Mouse (Mus musculus): Measurements from ENCODE around the gene Isy1. TPM values are rescaled to one million over a fixed set of nuclear protein-coding genes. Genes with fewer than 3 reads are reported as not detected.

The Isy1 gene
- polyA plus RNA-seq, 1 experiment from 2014 or later, result 19.8 TPM

GRCm38 (mm10) chr6:87814486-87814885 lies 24.1 kb downstream of the Isy1 start:
- Histone ChIP-seq H3K36me3 (replicated peaks; ENCODE audit: insufficient read depth, low read length) (peaks cover 34% of the 10 kb centered on the region), H3K27me3 (ENCODE audit: insufficient read depth, low read length) (no peaks in the 10 kb centered on the region), H3K4me1 (ENCODE audit: insufficient read depth) (peaks cover 15% of the 10 kb centered on the region), H3K27ac (ENCODE audit: low read depth) (no peak overlapping the region), H3K4me3 (ENCODE audit: low read depth, low read length) (no peak overlapping the region), H3K9me3 (ENCODE audit: low read length) (no peaks in the 10 kb centered on the region), H3K4me2 (ENCODE audit: low read depth, low read length) (no peak overlapping the region), H3K9ac (replicated peaks) (no peak overlapping the region)
- TF ChIP-seq CTCF (IDR thresholded peaks at IDR 0.05; ENCODE audit: low read depth) (no peak), EP300 (IDR thresholded peaks at IDR 0.05; ENCODE audit: low read depth) (no peak)
- no peak for DNase-seq
- ATAC-seq, result no peak
- WGBS (ENCODE audit: insufficient replicate concordance), result 86% methylated on average over 5 of the region's 5 CpGs

DNA sequence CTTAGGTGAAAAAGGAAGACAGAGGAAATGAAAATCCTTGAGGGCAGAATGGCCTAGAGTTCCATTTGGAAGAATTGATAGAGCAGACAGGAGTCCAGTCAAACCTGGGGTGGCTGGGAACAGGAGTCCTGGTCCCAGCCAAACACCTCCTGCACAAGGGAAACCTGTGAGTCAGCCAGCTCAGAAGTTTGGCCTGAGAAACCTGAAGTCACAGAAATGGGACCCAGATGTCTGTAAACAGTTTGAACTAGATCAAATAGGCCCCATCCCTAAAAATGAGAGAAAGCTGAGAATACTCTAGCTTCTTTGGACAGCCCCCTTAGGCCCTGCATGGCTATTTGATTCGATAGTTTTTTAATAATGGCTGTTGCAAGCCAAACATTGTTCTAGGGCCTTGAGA lies 25.9 kb downstream of the Isy1 start:
- Histone ChIP-seq H3K4me3 (ENCODE audit: low read depth, low read length) (peak overlapping the region; percentile 97), H3K4me2 (ENCODE audit: low read depth, low read length) (peak overlapping the region; percentile 72), H3K36me3 (replicated peaks; ENCODE audit: insufficient read depth, low read length) (peaks cover 21% of the 10 kb centered on the region), H3K9ac (replicated peaks) (peak overlapping the region; percentile 93), H3K27ac (ENCODE audit: low read depth) (peak overlapping the region; percentile 100), H3K9me3 (ENCODE audit: low read length) (no peaks in the 10 kb centered on the region), H3K4me1 (ENCODE audit: insufficient read depth) (peaks cover 28% of the 10 kb centered on the region), H3K27me3 (ENCODE audit: insufficient read depth, low read length) (no peaks in the 10 kb centered on the region)
- DNase-seq, result no peak
- ATAC-seq, result no peak
- 87% methylated on average over 1 of the region's 1 CpGs for WGBS (ENCODE audit: insufficient replicate concordance)
- TF ChIP-seq CTCF (IDR thresholded peaks at IDR 0.05; ENCODE audit: low read depth), result no peak
- TF ChIP-seq EP300 (IDR thresholded peaks at IDR 0.05; ENCODE audit: low read depth), result no peak

DNA sequence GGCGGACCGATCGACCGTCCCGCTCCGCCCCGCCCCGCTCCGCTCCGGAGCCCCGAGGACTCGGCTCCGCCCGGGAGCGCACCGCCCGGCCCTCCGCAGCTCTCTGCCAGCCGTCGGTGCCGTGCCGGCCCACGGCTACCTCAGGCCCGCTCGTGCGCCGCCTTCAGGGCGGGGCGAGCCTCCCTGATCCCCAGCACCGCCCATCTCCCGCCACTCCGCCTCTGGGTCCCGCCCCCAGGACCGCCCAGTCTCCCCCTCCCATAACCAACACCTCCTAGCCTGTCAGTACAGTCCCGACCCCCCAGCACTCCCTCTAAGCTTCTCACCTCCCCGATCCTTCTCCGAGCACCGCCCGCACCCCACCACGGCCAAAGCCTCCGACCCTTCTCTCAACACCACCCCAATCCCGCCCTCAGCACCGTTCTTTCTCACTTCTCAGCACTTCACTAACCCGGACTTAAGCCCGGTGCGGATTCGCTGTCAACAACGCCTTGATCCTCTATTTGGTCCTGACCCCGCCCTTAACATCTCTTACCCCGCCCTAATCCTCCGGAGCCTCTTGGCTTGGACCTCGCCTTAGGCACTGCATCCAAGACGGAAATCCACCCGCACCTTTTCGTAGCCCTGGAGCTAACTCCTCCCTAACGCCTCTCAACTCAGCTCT lies 26.8 kb downstream of the Isy1 start, which contains the start of gene Rab43:
Gene Rab43, minus strand, starts transcription at position 490 of the 664 bp plus-strand sequence.
- TF ChIP-seq EP300 (IDR thresholded peaks at IDR 0.05; ENCODE audit: low read depth) (0 out of 2 replicates have a peak, but pooled peaks have one; percentile 8), CTCF (IDR thresholded peaks at IDR 0.05; ENCODE audit: low read depth) (peak; percentile 58)
- H3K4me1 ChIP-seq (ENCODE audit: insufficient read depth), result peaks cover 36% of the 10 kb centered on the region
- H3K4me3 ChIP-seq (ENCODE audit: low read depth, low read length), result peak within 1 kb of the TSS; percentile 97
- peak within 1 kb of the TSS; percentile 93 for H3K9ac ChIP-seq (replicated peaks)
- peak; percentile 97 for DNase-seq
- peak within 1 kb of the TSS; percentile 100 for H3K27ac ChIP-seq (ENCODE audit: low read depth)
- peak within 1 kb of the TSS; percentile 72 for H3K4me2 ChIP-seq (ENCODE audit: low read depth, low read length)
- H3K9me3 ChIP-seq (ENCODE audit: low read length), result no peaks in the 10 kb centered on the region
- WGBS (ENCODE audit: insufficient replicate concordance), result 2% methylated on average over 36 of the region's 56 CpGs
- ATAC-seq, result peak; percentile 86
- peaks cover 19% of the 10 kb centered on the region; the same call in 1 of the 2 replicates for H3K36me3 ChIP-seq (replicated peaks; ENCODE audit: insufficient read depth, low read length)
- no peaks in the 10 kb centered on the region for H3K27me3 ChIP-seq (ENCODE audit: insufficient read depth, low read length)

DNA sequence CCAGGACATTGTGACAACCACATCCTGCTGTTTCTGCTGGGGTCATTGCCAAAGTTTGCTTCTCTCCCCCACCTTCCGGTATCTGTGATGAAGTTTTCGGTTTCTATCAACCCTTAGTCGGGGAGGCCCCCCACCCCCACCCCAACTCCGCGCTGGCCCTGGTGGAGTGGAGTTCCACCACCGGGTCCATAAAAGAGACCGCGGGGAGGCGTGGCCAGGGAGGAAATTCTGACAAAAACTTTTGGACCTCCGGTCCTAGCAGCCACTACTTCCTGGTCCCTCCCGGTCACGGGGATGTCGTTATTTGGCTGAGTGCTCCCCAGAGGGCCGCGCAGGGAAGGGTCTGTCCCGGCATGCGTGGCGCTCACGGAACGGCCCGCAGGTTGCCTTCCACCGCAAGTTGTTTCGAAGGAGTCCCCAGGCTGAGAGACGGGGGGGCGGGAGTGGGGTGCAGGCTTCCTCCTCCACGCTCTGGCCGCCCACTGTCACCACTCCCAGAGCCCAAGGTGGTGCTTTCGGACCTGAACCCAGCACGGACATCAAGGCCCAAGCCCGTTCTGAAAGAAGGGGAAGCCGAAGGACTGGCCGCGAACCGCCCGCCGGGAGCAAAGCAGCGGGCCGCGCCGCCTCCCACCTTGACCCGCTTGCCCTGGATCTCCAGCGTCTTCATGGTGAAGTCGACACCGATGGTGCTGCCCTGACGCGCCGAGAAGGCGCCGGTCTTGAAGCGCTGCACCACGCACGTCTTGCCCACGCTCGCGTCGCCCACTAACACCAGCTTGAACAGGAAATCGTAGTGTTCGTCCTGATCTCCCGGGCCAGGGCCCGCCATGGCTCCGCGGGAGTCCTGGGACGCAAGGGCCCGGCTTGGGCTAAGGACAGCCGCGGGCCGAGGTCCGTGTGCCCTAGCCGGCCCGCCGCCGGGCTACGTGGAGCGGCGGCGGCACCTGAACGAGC lies 27.6 kb downstream of the Isy1 start:
- H3K27ac ChIP-seq (ENCODE audit: low read depth), result peak overlapping the region; percentile 100
- H3K4me3 ChIP-seq (ENCODE audit: low read depth, low read length), result peak overlapping the region; percentile 97
- peaks cover 40% of the 10 kb centered on the region for H3K4me1 ChIP-seq (ENCODE audit: insufficient read depth)
- H3K9ac ChIP-seq (replicated peaks), result peak overlapping the region; percentile 93
- H3K27me3 ChIP-seq (ENCODE audit: insufficient read depth, low read length), result no peaks in the 10 kb centered on the region
- DNase-seq (peak; percentile 87), ATAC-seq (peak; percentile 18)
- no peaks in the 10 kb centered on the region for H3K9me3 ChIP-seq (ENCODE audit: low read length)
- TF ChIP-seq EP300 (IDR thresholded peaks at IDR 0.05; ENCODE audit: low read depth) (peak; percentile 60; the same call in 1 of the 2 replicates), CTCF (IDR thresholded peaks at IDR 0.05; ENCODE audit: low read depth) (no peak)
- H3K36me3 ChIP-seq (replicated peaks; ENCODE audit: insufficient read depth, low read length), result peaks cover 16% of the 10 kb centered on the region; the same call in 1 of the 2 replicates
- WGBS (ENCODE audit: insufficient replicate concordance), result 2% methylated on average over 77 of the region's 77 CpGs
- H3K4me2 ChIP-seq (ENCODE audit: low read depth, low read length), result peak overlapping the region; percentile 72

DNA sequence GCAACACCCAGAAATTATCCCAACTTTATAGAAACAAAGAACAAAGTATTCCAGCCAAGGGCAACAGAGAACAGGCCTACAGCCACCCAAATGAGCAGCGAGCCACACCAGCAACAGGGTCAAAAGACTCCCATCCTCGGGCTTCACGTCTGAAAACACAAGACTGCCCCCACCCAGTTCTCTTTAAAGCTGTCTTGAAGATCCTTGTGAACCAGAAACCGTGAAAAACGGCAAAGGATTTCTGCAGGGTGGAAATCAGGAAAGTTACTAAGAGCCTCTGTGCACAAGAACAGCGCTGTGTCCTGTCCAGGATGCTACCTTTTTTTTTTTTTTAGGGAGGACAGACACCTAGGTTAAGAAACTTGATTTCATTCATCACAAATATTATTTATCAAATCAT lies 28.3 kb downstream of the Isy1 start:
- peak overlapping the region; percentile 72 for H3K4me2 ChIP-seq (ENCODE audit: low read depth, low read length)
- WGBS (ENCODE audit: insufficient replicate concordance), result 16% methylated on average over 6 of the region's 6 CpGs
- peak overlapping the region; percentile 100 for H3K27ac ChIP-seq (ENCODE audit: low read depth)
- no peaks in the 10 kb centered on the region for H3K9me3 ChIP-seq (ENCODE audit: low read length)
- TF ChIP-seq CTCF (IDR thresholded peaks at IDR 0.05; ENCODE audit: low read depth), result no peak
- no peak for TF ChIP-seq EP300 (IDR thresholded peaks at IDR 0.05; ENCODE audit: low read depth)
- H3K36me3 ChIP-seq (replicated peaks; ENCODE audit: insufficient read depth, low read length), result peaks cover 16% of the 10 kb centered on the region; the same call in 1 of the 2 replicates
- ATAC-seq (no peak), DNase-seq (no peak)
- H3K4me1 ChIP-seq (ENCODE audit: insufficient read depth), result peaks cover 43% of the 10 kb centered on the region
- peak overlapping the region; percentile 93 for H3K9ac ChIP-seq (replicated peaks)
- no peaks in the 10 kb centered on the region for H3K27me3 ChIP-seq (ENCODE audit: insufficient read depth, low read length)
- peak overlapping the region; percentile 97 for H3K4me3 ChIP-seq (ENCODE audit: low read depth, low read length)

All from liver, postnatal 0 days (tissue).